Mouse (Mus musculus): ENCODE data around the gene Fdxacb1.

The Fdxacb1 gene

DNA sequence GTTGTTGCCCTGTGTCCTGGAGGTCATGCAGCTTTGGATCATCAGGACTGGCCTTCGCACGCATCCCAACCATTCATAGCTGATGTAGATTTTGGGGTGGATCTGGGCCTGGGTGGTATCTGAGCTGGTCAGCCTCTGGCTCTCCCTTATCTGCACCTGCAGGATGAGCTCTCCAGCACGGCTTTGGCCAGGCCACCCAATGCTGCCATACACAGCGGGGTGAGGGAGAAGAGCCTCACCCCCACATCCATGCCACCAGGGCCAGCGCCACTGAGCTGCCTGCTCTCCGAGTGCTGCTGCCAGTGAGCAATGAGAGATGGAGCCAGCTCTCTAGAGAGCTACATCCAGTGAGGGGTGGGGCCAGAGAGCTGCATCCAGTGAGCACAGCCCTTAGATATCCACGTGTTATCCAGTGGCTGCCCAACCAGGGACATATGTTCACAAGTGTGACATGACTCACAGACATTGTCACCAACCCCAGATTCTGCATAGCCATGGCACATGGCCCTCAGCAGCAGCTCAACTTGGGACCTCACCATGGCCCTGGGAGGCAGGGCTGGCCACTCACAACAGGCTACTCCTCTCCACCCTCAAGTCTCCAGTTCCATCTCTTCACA lies 35.1 kb downstream of the Fdxacb1 start:
- no peak for DNase-seq (ENCODE audit: low read depth, low spot score)

DNA sequence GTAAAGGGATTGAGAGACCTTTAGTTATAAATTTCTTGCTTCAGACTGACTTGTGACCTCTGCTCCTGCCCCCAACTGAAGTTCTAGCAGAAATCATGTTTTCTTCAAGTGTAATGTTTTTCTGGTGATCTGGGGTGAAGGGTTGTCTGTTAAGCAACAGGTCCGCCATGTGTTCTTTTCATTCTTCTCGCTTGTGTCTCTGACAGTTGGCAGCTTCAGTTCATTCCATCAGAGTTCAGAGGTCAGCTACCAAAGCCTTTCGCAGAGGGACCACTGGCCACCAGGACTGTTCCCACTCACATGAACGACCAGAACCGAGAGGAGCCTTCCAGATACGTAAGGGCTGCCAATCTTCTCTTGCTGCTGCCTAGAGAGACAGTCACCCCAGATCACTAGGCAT lies 40.4 kb downstream of the Fdxacb1 start:
- DNase-seq (ENCODE audit: low read depth, low spot score), result no peak

GRCm38 (mm10) chr9:50809146-50809545 lies 41.1 kb downstream of the Fdxacb1 start:
- no peak for DNase-seq (ENCODE audit: low read depth, low spot score)

DNA sequence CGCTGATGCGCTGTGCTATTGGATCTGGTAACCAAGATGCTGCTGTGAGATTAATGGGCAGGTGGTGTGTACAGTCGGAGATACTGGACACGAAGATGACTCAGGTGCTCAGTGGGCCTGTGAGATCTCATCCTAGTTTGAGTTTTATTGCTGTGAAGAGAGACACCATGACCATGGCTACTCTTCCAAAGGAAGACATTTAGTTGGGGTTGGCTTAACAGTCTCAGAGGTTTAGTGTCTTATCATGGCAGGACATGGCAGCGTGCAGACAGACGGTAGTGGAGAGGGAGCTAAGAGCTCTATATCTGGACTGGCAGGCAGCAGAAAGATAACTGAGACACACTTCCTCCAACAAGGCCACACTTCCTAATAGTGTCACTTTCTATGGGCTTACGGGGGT lies 43.2 kb downstream of the Fdxacb1 start:
- no peak for DNase-seq (ENCODE audit: low read depth, low spot score)

GRCm38 (mm10) chr9:50811746-50812145 lies 43.7 kb downstream of the Fdxacb1 start:
- DNase-seq (ENCODE audit: low read depth, low spot score), result no peak

GRCm38 (mm10) chr9:50813796-50814195 lies 45.8 kb downstream of the Fdxacb1 start:
- DNase-seq (ENCODE audit: low read depth, low spot score), result no peak

GRCm38 (mm10) chr9:50815666-50816065 lies 47.6 kb downstream of the Fdxacb1 start:
- DNase-seq (ENCODE audit: low read depth, low spot score), result no peak

GRCm38 (mm10) chr9:50816512-50816911 lies 48.5 kb downstream of the Fdxacb1 start:
- no peak for DNase-seq (ENCODE audit: low read depth, low spot score)

- DNase-seq (ENCODE audit: low read depth, low spot score), result no peak
These were observed 50.0 kb downstream of the Fdxacb1 start for GRCm38 (mm10) chr9:50818050-50818449.

DNA sequence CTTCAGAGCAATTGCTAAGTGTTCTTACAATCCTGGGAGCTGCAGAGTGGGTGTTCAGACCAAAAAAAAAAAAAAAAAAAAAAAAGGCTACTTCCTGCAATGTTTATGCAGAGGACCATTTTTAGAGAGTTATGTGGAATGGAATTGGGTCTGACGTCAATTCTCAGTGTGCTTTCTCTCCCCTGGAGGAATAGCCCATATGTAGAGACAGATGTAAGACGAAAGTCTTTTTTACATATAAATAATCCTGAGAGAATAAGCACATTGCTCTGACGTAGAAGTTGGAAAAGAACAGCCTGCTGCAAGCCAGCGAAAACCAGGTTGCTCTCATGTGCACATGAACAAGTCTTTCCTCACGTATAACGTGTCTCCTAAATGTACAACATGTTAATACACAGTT lies 51.7 kb downstream of the Fdxacb1 start:
- no peak for DNase-seq (ENCODE audit: low read depth, low spot score)

GRCm38 (mm10) chr9:50821651-50822050 lies 53.6 kb downstream of the Fdxacb1 start:
- no peak for DNase-seq (ENCODE audit: low read depth, low spot score)

DNA sequence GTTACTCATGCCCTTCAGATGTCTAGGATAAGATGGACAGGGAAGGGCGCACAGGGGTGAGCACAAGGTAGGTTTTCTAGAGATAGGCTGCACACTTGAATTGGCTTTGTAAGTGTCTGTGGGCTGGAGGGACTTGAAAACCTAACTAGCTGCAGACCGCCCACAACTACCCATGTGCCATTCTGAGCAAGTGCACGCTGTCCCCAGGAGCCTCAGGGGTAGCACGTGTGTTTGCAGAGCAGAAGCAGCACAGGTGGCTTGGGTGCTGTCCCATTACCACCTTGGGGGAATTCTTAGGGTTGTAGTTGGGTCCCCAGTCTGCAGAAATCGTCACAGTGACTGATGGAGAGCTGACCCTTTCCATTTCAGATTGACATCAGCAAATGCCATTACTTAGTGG lies 54.2 kb downstream of the Fdxacb1 start:
- DNase-seq (ENCODE audit: low read depth, low spot score), result no peak

Measured in WW6 (cell line).